Mouse (Mus musculus) hindbrain, postnatal 0 days (tissue): ENCODE measurements around the gene 1810046K07Rik. TPM values are rescaled to one million over a fixed set of nuclear protein-coding genes. Genes with fewer than 3 reads are reported as not detected.

ENCODE experiments used
- ATAC-seq: fragments of 200-750 bp; cut with Nextera tagmentation; 2 replicates; pipeline ENCODE4 v1.8.0; 2017; ENCODE audit warnings: mild to moderate bottlenecking, moderate TSS enrichment, moderate library complexity
- DNase-seq: peaks from one replicate; pipeline ENCODE4 v3.0.0-alpha.2; 2015; ENCODE audit warnings: low spot score
- H3K27ac ChIP-seq: fragments of 300-500 bp; sonication (generic); 2 replicates; pipeline ENCODE4 v1.5.1; 2014; ENCODE audit warnings: mild to moderate bottlenecking
- H3K27me3 ChIP-seq: fragments of 300-500 bp; sonication (generic); 2 replicates; pipeline ENCODE4 v1.6.1; 2014; ENCODE audit warnings: low read length, mixed read lengths; ENCODE audit not compliant: insufficient read depth
- H3K36me3 ChIP-seq: fragments of 300-500 bp; sonication (generic); 2 replicates; pipeline ENCODE4 v1.6.1; 2014; ENCODE audit warnings: low read length, mixed read lengths; ENCODE audit not compliant: insufficient read depth
- H3K4me1 ChIP-seq: fragments of 300-500 bp; sonication (generic); 2 replicates; pipeline ENCODE4 v1.6.1; 2014; ENCODE audit warnings: antibody characterized with exemption, low read length, mixed read lengths; ENCODE audit not compliant: insufficient read depth
- H3K4me2 ChIP-seq: fragments of 300-500 bp; sonication (generic); 2 replicates; pipeline ENCODE4 v1.6.1; 2014; ENCODE audit warnings: low read depth, mild to moderate bottlenecking, low read length, moderate library complexity, mixed read lengths
- H3K4me3 ChIP-seq: fragments of 300-500 bp; sonication (generic); 2 replicates; pipeline ENCODE4 v1.5.1; 2014; ENCODE audit warnings: low read length
- H3K9ac ChIP-seq: fragments of 300-500 bp; sonication (generic); replicated peaks from 2 replicates; pipeline ENCODE4 v1.6.1; 2014; ENCODE audit warnings: mild to moderate bottlenecking, low read length, moderate library complexity, mixed read lengths
- H3K9me3 ChIP-seq: fragments of 300-500 bp; sonication (generic); 2 replicates; pipeline ENCODE4 v1.6.1; 2016; ENCODE audit warnings: low read length, mixed read lengths
- CTCF ChIP-seq: IDR thresholded peaks from 2 replicates; pipeline ENCODE4 v1.5.1; 2016; ENCODE audit warnings: antibody characterized with exemption, control low read depth, low read depth
- WGBS: fragments of 180-500 bp; shearing (Covaris S2); extraction: QIAGEN DNeasy Blood & Tissue Kit; methylation state at CpG from one replicate; pipeline ENCODE4 v1.1.7; 2014; 5-methylcytosine and 5-hydroxymethylcytosine counted together
- polyA plus RNA-seq: library from polyadenylated mRNA; unstranded; fragments of >200 nt; fragmentation: Nextera tagmentation; extraction: Ambion mirVana; gene quantifications from 2 replicates; pipeline ENCODE4 v1.2.1, GENCODE M21; 2015
- total RNA-seq: library from RNA; depleted of rRNA; stranded (reverse); fragments of >200 nt; gene quantifications from 2 replicates; pipeline ENCODE4 v1.2.3, GENCODE M21; 2014; rRNA removed

1810046K07Rik gene
- total RNA-seq = not detected in 2 replicates
- polyA plus RNA-seq = not detected in 2 replicates

DNA sequence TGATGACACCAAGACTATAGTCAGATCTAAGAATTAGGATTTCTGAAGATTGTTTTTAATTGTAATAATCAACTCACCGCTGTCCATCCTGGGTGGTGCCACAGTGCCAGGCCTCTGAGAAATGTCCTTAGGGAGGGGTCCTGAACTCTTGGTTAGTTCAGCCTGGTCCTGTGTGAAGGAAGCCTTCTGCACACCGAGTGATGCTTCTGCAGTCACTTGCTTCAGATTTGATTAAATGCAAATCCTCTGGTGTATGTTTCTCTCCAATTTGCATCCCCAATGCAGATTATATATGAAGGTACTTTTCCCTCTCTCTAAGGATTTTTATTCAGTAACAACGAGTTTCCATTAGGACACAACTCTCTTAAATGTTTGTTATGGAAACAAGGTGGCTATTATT lies at the start of gene 1810046K07Rik:
Gene 1810046K07Rik (minus strand): TSS at position 187 of the 400 bp plus-strand sequence.
- H3K9me3 ChIP-seq = no peaks in the 10 kb centered on the region
- DNase-seq = no peak
- H3K36me3 ChIP-seq = no peaks in the 10 kb centered on the region
- no peak within 1 kb of the TSS for H3K27ac ChIP-seq
- H3K9ac ChIP-seq = no peak within 1 kb of the TSS
- ATAC-seq = no peak
- TF ChIP-seq CTCF = no peak
- WGBS = 82% methylated on average over 3 of the region's 3 CpGs
- no peaks in the 10 kb centered on the region for H3K27me3 ChIP-seq
- H3K4me1 ChIP-seq = no peaks in the 10 kb centered on the region
- H3K4me3 ChIP-seq = no peak within 1 kb of the TSS
- H3K4me2 ChIP-seq = no peak within 1 kb of the TSS

DNA sequence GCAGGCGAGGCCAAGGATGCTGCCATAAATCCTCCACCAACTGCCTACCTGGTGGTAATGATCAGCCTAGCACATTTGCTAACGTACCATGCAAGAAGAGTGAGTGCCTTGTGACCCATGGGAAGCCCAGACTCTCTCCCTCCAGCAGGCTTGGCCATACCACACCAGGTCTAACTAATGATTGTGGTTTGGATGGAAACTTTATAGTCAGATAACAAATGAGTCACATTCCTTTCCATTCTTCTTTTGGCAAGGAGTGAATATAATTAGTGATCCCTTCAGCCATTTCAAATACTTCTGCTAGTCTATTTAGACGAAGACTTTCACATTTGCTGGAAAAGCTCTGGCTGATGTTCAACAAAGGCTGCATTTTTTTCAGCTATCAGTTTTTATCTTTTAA lies 40.8 kb upstream of the 1810046K07Rik start:
- Histone ChIP-seq H3K27me3 (no peaks in the 10 kb centered on the region), H3K9me3 (no peaks in the 10 kb centered on the region), H3K9ac (no peak overlapping the region), H3K4me3 (no peak overlapping the region), H3K36me3 (no peaks in the 10 kb centered on the region), H3K4me2 (no peak overlapping the region), H3K4me1 (no peaks in the 10 kb centered on the region), H3K27ac (no peak overlapping the region)
- ATAC-seq = no peak
- WGBS = 69% methylated on average over 3 of the region's 3 CpGs
- no peak for TF ChIP-seq CTCF
- DNase-seq = no peak

DNA sequence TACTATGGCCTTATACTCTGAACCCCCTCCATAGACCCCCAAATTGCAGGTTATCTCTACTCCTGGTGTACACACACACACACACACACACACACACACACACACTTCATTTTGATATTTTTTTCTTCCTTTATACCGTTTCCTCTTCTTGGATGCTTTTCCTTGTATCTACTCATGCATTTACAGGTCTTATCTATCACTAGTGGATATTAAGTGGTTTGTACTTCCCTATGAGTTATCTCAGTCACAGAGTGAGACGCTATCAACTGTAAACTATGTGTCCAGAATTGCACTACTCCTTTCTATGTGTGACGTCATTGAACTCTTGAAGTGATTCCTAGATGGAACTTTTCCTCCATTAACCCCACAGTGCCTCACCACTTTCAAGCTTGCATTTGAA lies 38.4 kb upstream of the 1810046K07Rik start:
- ATAC-seq (no peak), DNase-seq (no peak)
- Histone ChIP-seq H3K9ac (no peak overlapping the region), H3K36me3 (no peaks in the 10 kb centered on the region), H3K4me3 (no peak overlapping the region), H3K27me3 (no peaks in the 10 kb centered on the region), H3K4me2 (no peak overlapping the region), H3K9me3 (no peaks in the 10 kb centered on the region), H3K4me1 (no peaks in the 10 kb centered on the region), H3K27ac (no peak overlapping the region)
- 94% methylated on average over 3 of the region's 3 CpGs for WGBS
- TF ChIP-seq CTCF = no peak

DNA sequence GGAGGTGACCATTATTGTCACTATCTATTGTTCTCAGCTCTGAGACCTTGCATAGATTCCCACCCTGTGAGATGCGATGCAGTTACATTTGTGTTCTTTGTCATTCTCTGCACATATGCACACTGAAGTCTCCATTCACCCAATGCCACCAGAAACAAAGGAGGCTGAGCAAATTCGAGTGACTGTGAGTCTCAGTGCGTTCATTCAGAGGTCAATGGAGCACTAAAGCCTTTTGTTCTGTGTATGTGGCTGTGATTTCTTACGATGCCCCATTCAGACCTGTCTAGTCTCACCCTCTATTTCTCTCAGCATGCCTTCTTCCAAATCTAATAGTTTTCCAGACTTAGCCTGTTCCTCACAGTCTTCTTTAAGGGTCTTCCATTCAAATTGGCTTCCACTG lies 35.3 kb upstream of the 1810046K07Rik start:
- no peak for TF ChIP-seq CTCF
- H3K9ac ChIP-seq = no peak overlapping the region
- H3K27me3 ChIP-seq = no peaks in the 10 kb centered on the region
- no peaks in the 10 kb centered on the region for H3K4me1 ChIP-seq
- no peak for DNase-seq
- no peaks in the 10 kb centered on the region for H3K36me3 ChIP-seq
- ATAC-seq = no peak
- H3K27ac ChIP-seq = no peak overlapping the region
- no peak overlapping the region for H3K4me3 ChIP-seq
- WGBS = 23% methylated on average over 4 of the region's 4 CpGs
- no peak overlapping the region for H3K4me2 ChIP-seq
- H3K9me3 ChIP-seq = no peaks in the 10 kb centered on the region

DNA sequence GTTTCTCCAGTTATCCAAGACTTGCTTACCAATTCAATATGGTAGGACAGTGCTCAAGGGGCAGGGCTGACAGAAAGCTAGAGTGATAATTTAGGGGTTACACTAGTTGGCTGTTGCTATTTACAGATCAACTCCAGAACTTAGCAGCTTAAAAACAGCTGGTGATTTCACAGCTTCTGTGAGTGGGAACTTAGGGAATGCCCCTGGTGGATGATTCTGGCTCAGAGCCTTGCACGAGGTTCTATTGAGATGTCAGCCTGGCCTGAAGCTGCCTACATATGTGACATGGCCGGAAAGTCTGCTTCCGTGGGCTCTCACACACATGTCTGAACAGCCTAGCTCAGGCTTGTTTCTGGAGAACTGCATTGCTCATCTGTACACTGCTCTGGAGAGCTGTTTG lies 24.8 kb upstream of the 1810046K07Rik start:
- 70% methylated on average over 3 of the region's 3 CpGs for WGBS
- no peaks in the 10 kb centered on the region for H3K9me3 ChIP-seq
- no peak overlapping the region for H3K27ac ChIP-seq
- DNase-seq = no peak
- no peaks in the 10 kb centered on the region for H3K4me1 ChIP-seq
- no peak overlapping the region for H3K4me3 ChIP-seq
- no peak overlapping the region for H3K9ac ChIP-seq
- H3K36me3 ChIP-seq = no peaks in the 10 kb centered on the region
- ATAC-seq = no peak
- H3K27me3 ChIP-seq = no peaks in the 10 kb centered on the region
- H3K4me2 ChIP-seq = no peak overlapping the region
- no peak for TF ChIP-seq CTCF

DNA sequence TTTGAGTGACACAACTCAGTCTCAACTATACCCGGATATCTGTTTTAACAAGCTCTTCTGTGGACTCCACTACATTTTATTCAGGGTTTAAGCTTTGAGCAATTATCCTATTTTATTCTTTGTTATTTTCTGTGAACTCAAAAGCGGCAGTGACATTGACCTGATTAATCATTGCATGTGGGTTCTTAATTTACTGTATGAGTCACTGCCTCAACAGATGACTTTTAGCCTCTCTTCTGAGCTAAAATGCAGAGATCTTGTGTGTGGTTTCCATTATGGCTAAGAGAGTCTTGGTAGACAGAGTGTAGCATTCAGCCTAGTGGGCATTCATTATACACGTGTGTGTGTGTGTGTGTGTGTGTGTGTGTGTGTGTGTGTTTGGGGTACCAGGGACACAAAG lies 24.2 kb upstream of the 1810046K07Rik start:
- 90% methylated on average over 3 of the region's 3 CpGs for WGBS
- TF ChIP-seq CTCF = no peak
- H3K27ac ChIP-seq = no peak overlapping the region
- H3K4me3 ChIP-seq = no peak overlapping the region
- no peak overlapping the region for H3K4me2 ChIP-seq
- no peaks in the 10 kb centered on the region for H3K4me1 ChIP-seq
- no peak for ATAC-seq
- H3K36me3 ChIP-seq = no peaks in the 10 kb centered on the region
- no peaks in the 10 kb centered on the region for H3K27me3 ChIP-seq
- no peak for DNase-seq
- no peaks in the 10 kb centered on the region for H3K9me3 ChIP-seq
- H3K9ac ChIP-seq = no peak overlapping the region

DNA sequence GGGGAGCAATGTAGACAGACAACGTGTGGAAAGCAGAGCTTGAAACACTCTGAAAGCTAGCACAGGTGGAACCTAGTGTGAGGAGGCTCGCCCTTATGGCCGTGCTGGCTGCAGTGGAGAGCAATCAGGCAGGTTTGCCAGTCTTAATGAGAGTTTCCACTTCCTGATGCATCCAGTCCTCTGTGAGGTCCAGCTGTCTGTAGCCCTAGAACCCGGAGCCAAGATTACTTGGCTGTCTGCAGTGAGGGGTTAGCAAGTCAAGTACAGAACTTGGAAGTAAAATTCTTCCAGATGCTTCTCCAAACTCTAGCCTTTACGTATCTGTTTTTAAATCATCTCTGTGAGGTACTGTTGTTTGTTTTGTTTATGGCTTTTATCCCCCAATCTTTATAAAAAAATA lies 20.7 kb upstream of the 1810046K07Rik start:
- no peak for TF ChIP-seq CTCF
- H3K9me3 ChIP-seq = no peaks in the 10 kb centered on the region
- H3K4me3 ChIP-seq = no peak overlapping the region
- no peak overlapping the region for H3K4me2 ChIP-seq
- ATAC-seq (no peak), DNase-seq (no peak)
- no peak overlapping the region for H3K27ac ChIP-seq
- WGBS = 76% methylated on average over 5 of the region's 5 CpGs
- no peak overlapping the region for H3K9ac ChIP-seq
- H3K27me3 ChIP-seq = no peaks in the 10 kb centered on the region
- H3K36me3 ChIP-seq = no peaks in the 10 kb centered on the region
- no peaks in the 10 kb centered on the region for H3K4me1 ChIP-seq
